9 mouse cellular contexts compared by ENCODE assay signal in genomic region chr14:16244370-16244769, GRCm38 (mm10). TPM values are rescaled to one million over a fixed set of nuclear protein-coding genes. Genes with fewer than 3 reads are reported as not detected.
DNase-seq lines count a peak whose midpoint lies in the region; ATAC-seq and TF ChIP-seq lines count a peak whose summit lies in the region.
"Had no signal": no experiment of that assay in that cellular context is flagged by ENCODE, and none has a peak within 500 bp of the region (broad histone marks: within the 10 kb centered on the region; RNA-seq: fewer than 3 reads in every experiment).

No protein-coding gene starts in this region.

- no peaks in the 10 kb centered on the region for H3K27me3 ChIP-seq in erythroblast, embryonic 14.5 days (ENCODE audit: control insufficient read depth)
- no peaks in the 10 kb centered on the region for H3K27me3 ChIP-seq in lung, embryonic 14.5 days (ENCODE audit: insufficient read depth, low read length)
- no peaks in the 10 kb centered on the region for H3K27me3 ChIP-seq in intestine, embryonic 14.5 days (replicated peaks; ENCODE audit: control insufficient read depth, insufficient read depth, low read length)
- no peaks in the 10 kb centered on the region for H3K27me3 ChIP-seq in megakaryocyte, embryonic 14.5 days (replicated peaks)

- peak overlapping the region; percentile 93 for H3K4me3 ChIP-seq in erythroblast, embryonic 14.5 days (replicated peaks)
- H3K4me3 ChIP-seq in lung, embryonic 14.5 days (ENCODE audit: low read depth, low read length) = no peak overlapping the region
- no peak overlapping the region for H3K4me3 ChIP-seq in intestine, embryonic 14.5 days (ENCODE audit: low read depth, low read length)
- H3K4me3 ChIP-seq in megakaryocyte, embryonic 14.5 days (replicated peaks) = peak overlapping the region; percentile 76

- DNase-seq in lung, embryonic 14.5 days = no peak
- DNase-seq in lung, postnatal 14 days = no peak
- no peak for DNase-seq in intestine, embryonic 14.5 days (ENCODE audit: low spot score)
- no peak for DNase-seq in cerebellum, adult 18-20 months
- DNase-seq in right cerebral cortex, postnatal 25 days = no peak
- DNase-seq: gastrocnemius, postnatal 36 days had no signal

- 52% methylated on average over 2 of the region's 2 CpGs for WGBS in lung, embryonic 14.5 days
- 53% methylated on average over 2 of the region's 2 CpGs for WGBS in intestine, embryonic 14.5 days

- no peak overlapping the region for H3K9ac ChIP-seq in lung, embryonic 14.5 days
- H3K9ac ChIP-seq in intestine, embryonic 14.5 days (ENCODE audit: low read length) = no peak overlapping the region

- peaks cover 28% of the 10 kb centered on the region for H3K36me3 ChIP-seq in erythroblast, embryonic 14.5 days (ENCODE audit: control insufficient read depth)
- no peaks in the 10 kb centered on the region for H3K36me3 ChIP-seq in lung, embryonic 14.5 days (ENCODE audit: insufficient read depth)
- no peaks in the 10 kb centered on the region for H3K36me3 ChIP-seq in intestine, embryonic 14.5 days (ENCODE audit: control insufficient read depth, insufficient read depth, low read length)
- H3K36me3 ChIP-seq in megakaryocyte, embryonic 14.5 days (replicated peaks; ENCODE audit: low read length) = peaks cover 41% of the 10 kb centered on the region

- H3K4me1 ChIP-seq in erythroblast, embryonic 14.5 days (ENCODE audit: control insufficient read depth) = peaks cover 72% of the 10 kb centered on the region
- H3K4me1 ChIP-seq in lung, embryonic 14.5 days (ENCODE audit: insufficient read depth) = peaks cover 4% of the 10 kb centered on the region; the same call in 1 of the 2 replicates
- peaks cover 9% of the 10 kb centered on the region; the same call in 1 of the 2 replicates for H3K4me1 ChIP-seq in intestine, embryonic 14.5 days (replicated peaks; ENCODE audit: control insufficient read depth, insufficient read depth, low read length)
- H3K4me1 ChIP-seq in megakaryocyte, embryonic 14.5 days = peaks cover 66% of the 10 kb centered on the region

- no peaks in the 10 kb centered on the region for H3K9me3 ChIP-seq in erythroblast, embryonic 14.5 days (ENCODE audit: control insufficient read depth, low read length)
- no peaks in the 10 kb centered on the region for H3K9me3 ChIP-seq in lung, embryonic 14.5 days (ENCODE audit: low read depth, low read length)
- no peaks in the 10 kb centered on the region for H3K9me3 ChIP-seq in intestine, embryonic 14.5 days (ENCODE audit: control insufficient read depth, low read length)
- no peaks in the 10 kb centered on the region for H3K9me3 ChIP-seq in megakaryocyte, embryonic 14.5 days

- no peak for TF ChIP-seq CTCF in lung, embryonic 14.5 days (IDR thresholded peaks at IDR 0.05; ENCODE audit: low read depth)

- no peak for ATAC-seq in erythroblast, adult 5-6 weeks (replicated peaks; ENCODE audit: low FRiP score, poor library complexity, severe bottlenecking)
- no peak for ATAC-seq in lung, embryonic 14.5 days (ENCODE audit: insufficient read depth)
- ATAC-seq in intestine, embryonic 14.5 days (replicated peaks; ENCODE audit: low FRiP score, low TSS enrichment, low read depth) = no peak

- H3K4me2 ChIP-seq in lung, embryonic 14.5 days = peak overlapping the region; percentile 66
- H3K4me2 ChIP-seq in intestine, embryonic 14.5 days (ENCODE audit: low read length) = peak overlapping the region; percentile 52; the same call in 1 of the 2 replicates

- peak overlapping the region; percentile 42; the same call in 1 of the 2 replicates for H3K27ac ChIP-seq in lung, embryonic 14.5 days (ENCODE audit: low read depth)
- no peak overlapping the region for H3K27ac ChIP-seq in intestine, embryonic 14.5 days (ENCODE audit: low read depth)

RNA-seq across cellular contexts. Expression of gene Ngly1, which starts 4.7 kb away (rescaled TPM):
- 12.0 and 14.2 TPM in 2 replicates for polyA plus RNA-seq in erythroblast, embryonic 14.5 days (2012)
- total RNA-seq in erythroblast, adult 5-6 weeks (2015; ENCODE audit: low replicate concordance) = 18.8 and 27.1 TPM in 2 replicates
- total RNA-seq in erythroblast, adult 5-6 weeks (2017; ENCODE audit: low replicate concordance) = 17.1 and 29.0 TPM in 2 replicates
- 29.9 and 30.4 TPM in 2 replicates for polyA plus RNA-seq in lung, embryonic 14.5 days (2014; fragmentation: Nextera tagmentation; extraction: Ambion mirVana)
- polyA plus RNA-seq in intestine, embryonic 14.5 days (2014; fragmentation: Nextera tagmentation; extraction: Ambion mirVana) = 32.1 and 35.7 TPM in 2 replicates
- polyA plus RNA-seq in megakaryocyte, embryonic 14.5 days (2012; ENCODE audit: insufficient read depth, low replicate concordance) = 141 and 238 TPM in 2 replicates

RNA-seq across cellular contexts. Expression of gene Oxsm, which starts 5.2 kb away (rescaled TPM):
- polyA plus RNA-seq in erythroblast, embryonic 14.5 days (2012) = 0.10 TPM in 1 of 2 replicates, not detected in the other
- 2.3 and 14.4 TPM in 2 replicates for total RNA-seq in erythroblast, adult 5-6 weeks (2015; ENCODE audit: low replicate concordance)
- total RNA-seq in erythroblast, adult 5-6 weeks (2017; ENCODE audit: low replicate concordance) = 2.6 and 6.4 TPM in 2 replicates
- polyA plus RNA-seq in lung, embryonic 14.5 days (2014; fragmentation: Nextera tagmentation; extraction: Ambion mirVana) = 1.6 and 2.1 TPM in 2 replicates
- polyA plus RNA-seq in intestine, embryonic 14.5 days (2014; fragmentation: Nextera tagmentation; extraction: Ambion mirVana) = 2.1 and 2.6 TPM in 2 replicates
- 1.0 TPM in 1 of 2 replicates, not detected in the other for polyA plus RNA-seq in megakaryocyte, embryonic 14.5 days (2012; ENCODE audit: insufficient read depth, low replicate concordance)

Comparison
In these comparisons a context has a peak if more than half of its experiments do, and no peak if none do; other contexts are left out.
1. H3K4me3 ChIP-seq: peak in erythroblast, embryonic 14.5 days (single experiment) and megakaryocyte, embryonic 14.5 days (single experiment); none in lung, embryonic 14.5 days (single experiment) and intestine, embryonic 14.5 days (single experiment).